18 mouse cellular contexts compared by ENCODE assay signal in the genomic region with DNA sequence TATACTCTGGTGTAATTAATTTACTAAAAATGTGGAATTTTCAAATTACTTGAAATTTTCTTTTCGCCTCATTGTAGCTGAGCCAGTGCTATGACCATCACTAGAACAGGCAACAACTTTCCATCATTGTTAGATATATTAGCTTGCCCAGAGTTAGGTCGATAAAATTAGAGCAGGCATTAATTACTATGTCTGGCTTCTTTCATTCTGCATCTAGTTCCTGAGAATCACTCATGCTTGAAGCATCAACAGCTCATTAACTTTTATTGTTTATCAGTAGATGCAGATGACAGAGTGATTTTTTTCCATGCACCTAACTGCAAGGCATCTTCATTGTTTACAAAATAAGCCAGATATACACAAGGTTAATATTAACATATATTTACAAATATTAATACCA.
"Had no signal": no experiment of that assay in that cellular context is flagged by ENCODE, and none has a peak within 500 bp of the region (broad histone marks: within the 10 kb centered on the region; RNA-seq: fewer than 3 reads in every experiment).

No protein-coding gene starts in this region.

- DNase-seq: lung, adult 18-20 months; lung, embryonic 14.5 days; lung, postnatal 10 days; lung, postnatal 4 days; midbrain, embryonic 14.5 days; right cerebral cortex, adult 18-20 months; right cerebral cortex, postnatal 25 days; right cerebral cortex, postnatal 4 days; spleen, adult 18-20 months; thymus, adult 18-20 months; thymus, postnatal 25 days; thymus, postnatal 4 days had no signal

- H3K4me1 ChIP-seq: midbrain, embryonic 10.5 days; midbrain, embryonic 12.5 days; neural tube, embryonic 13.5 days; neural tube, embryonic 15.5 days had no signal

- H3K9me3 ChIP-seq: midbrain, embryonic 10.5 days; midbrain, embryonic 12.5 days; neural tube, embryonic 13.5 days; neural tube, embryonic 15.5 days had no signal

- H3K36me3 ChIP-seq: midbrain, embryonic 10.5 days; midbrain, embryonic 12.5 days; neural tube, embryonic 13.5 days; neural tube, embryonic 15.5 days had no signal

- H3K4me3 ChIP-seq: midbrain, embryonic 10.5 days; midbrain, embryonic 12.5 days; myocyte; neural tube, embryonic 13.5 days; neural tube, embryonic 15.5 days had no signal

- H3K9ac ChIP-seq: lung, embryonic 14.5 days; midbrain, embryonic 12.5 days; neural tube, embryonic 13.5 days; neural tube, embryonic 15.5 days had no signal

- H3K27ac ChIP-seq: midbrain, embryonic 10.5 days; midbrain, embryonic 12.5 days; neural tube, embryonic 13.5 days; neural tube, embryonic 15.5 days had no signal

- ATAC-seq: midbrain, embryonic 16.5 days had no signal

- H3K27me3 ChIP-seq: midbrain, embryonic 12.5 days; neural tube, embryonic 13.5 days; neural tube, embryonic 15.5 days had no signal

- H3K4me2 ChIP-seq: lung, embryonic 14.5 days; midbrain, embryonic 12.5 days; neural tube, embryonic 13.5 days; neural tube, embryonic 15.5 days had no signal
